Mouse (Mus musculus): ENCODE measurements around the gene Gm10217. TPM values are rescaled to one million over a fixed set of nuclear protein-coding genes. Genes with fewer than 3 reads are reported as not detected.

Gene Gm10217
- not detected in 2 replicates for polyA plus RNA-seq (2014; fragmentation: Nextera tagmentation; extraction: Ambion mirVana)

GRCm38 (mm10) chr8:9863951-9864350 is at the start of gene Gm10217:
Gene Gm10217, plus strand, starts transcription at chr8:9864251.
- no peak within 1 kb of the TSS for H3K4me2 ChIP-seq
- H3K27ac ChIP-seq (ENCODE audit: low read depth, low read length) = no peak within 1 kb of the TSS
- DNase-seq (ENCODE audit: low spot score, missing footprints) = no peak
- no peak within 1 kb of the TSS for H3K4me3 ChIP-seq (ENCODE audit: low read depth, low read length)
- no peak within 1 kb of the TSS for H3K9ac ChIP-seq (ENCODE audit: low read length)
- no peaks in the 10 kb centered on the region for H3K36me3 ChIP-seq (ENCODE audit: control insufficient read depth, insufficient read depth, low read length)
- H3K9me3 ChIP-seq (ENCODE audit: control insufficient read depth, low read length) = no peaks in the 10 kb centered on the region
- peaks cover 5% of the 10 kb centered on the region for H3K4me1 ChIP-seq (ENCODE audit: control insufficient read depth, insufficient read depth, low read length)
- 82% methylated on average over 3 of the region's 3 CpGs for WGBS
- no peak for ATAC-seq (ENCODE audit: low FRiP score)
- no peaks in the 10 kb centered on the region for H3K27me3 ChIP-seq (ENCODE audit: control insufficient read depth, insufficient read depth, low read length)

- 86% methylated on average over 8 of the region's 8 CpGs for WGBS
- Histone ChIP-seq H3K4me2 (no peak overlapping the region), H3K36me3 (ENCODE audit: control insufficient read depth, insufficient read depth, low read length) (no peaks in the 10 kb centered on the region), H3K9me3 (ENCODE audit: control insufficient read depth, low read length) (no peaks in the 10 kb centered on the region), H3K27me3 (ENCODE audit: control insufficient read depth, insufficient read depth, low read length) (no peaks in the 10 kb centered on the region), H3K4me3 (ENCODE audit: low read depth, low read length) (no peak overlapping the region), H3K4me1 (ENCODE audit: control insufficient read depth, insufficient read depth, low read length) (no peaks in the 10 kb centered on the region), H3K9ac (ENCODE audit: low read length) (no peak overlapping the region), H3K27ac (ENCODE audit: low read depth, low read length) (no peak overlapping the region)
- ATAC-seq (ENCODE audit: low FRiP score) (no peak), DNase-seq (ENCODE audit: low spot score, missing footprints) (no peak)
These were observed 39.3 kb upstream of the Gm10217 start for GRCm38 (mm10) chr8:9824770-9825169.

GRCm38 (mm10) chr8:9840257-9840656 is 23.8 kb upstream of the Gm10217 start:
- no peaks in the 10 kb centered on the region for H3K36me3 ChIP-seq (ENCODE audit: control insufficient read depth, insufficient read depth, low read length)
- H3K9ac ChIP-seq (ENCODE audit: low read length) = no peak overlapping the region
- DNase-seq (ENCODE audit: low spot score, missing footprints) (no peak), ATAC-seq (ENCODE audit: low FRiP score) (no peak)
- no peak overlapping the region for H3K4me3 ChIP-seq (ENCODE audit: low read depth, low read length)
- H3K27ac ChIP-seq (ENCODE audit: low read depth, low read length) = no peak overlapping the region
- no peaks in the 10 kb centered on the region for H3K9me3 ChIP-seq (ENCODE audit: control insufficient read depth, low read length)
- no peaks in the 10 kb centered on the region for H3K4me1 ChIP-seq (ENCODE audit: control insufficient read depth, insufficient read depth, low read length)
- WGBS = 96% methylated on average over 3 of the region's 3 CpGs
- H3K4me2 ChIP-seq = no peak overlapping the region
- no peaks in the 10 kb centered on the region for H3K27me3 ChIP-seq (ENCODE audit: control insufficient read depth, insufficient read depth, low read length)

- Histone ChIP-seq H3K4me3 (ENCODE audit: low read depth, low read length) (no peak overlapping the region), H3K9ac (ENCODE audit: low read length) (no peak overlapping the region), H3K27me3 (ENCODE audit: control insufficient read depth, insufficient read depth, low read length) (no peaks in the 10 kb centered on the region), H3K4me2 (no peak overlapping the region), H3K4me1 (ENCODE audit: control insufficient read depth, insufficient read depth, low read length) (peaks cover 6% of the 10 kb centered on the region), H3K9me3 (ENCODE audit: control insufficient read depth, low read length) (no peaks in the 10 kb centered on the region), H3K27ac (ENCODE audit: low read depth, low read length) (no peak overlapping the region), H3K36me3 (ENCODE audit: control insufficient read depth, insufficient read depth, low read length) (no peaks in the 10 kb centered on the region)
- 7% methylated on average over 2 of the region's 2 CpGs for WGBS
- DNase-seq (ENCODE audit: low spot score, missing footprints) (peak; percentile 92), ATAC-seq (ENCODE audit: low FRiP score) (peak; percentile 69; the same call in 1 of the 2 replicates)
These were observed 4.8 kb upstream of the Gm10217 start for GRCm38 (mm10) chr8:9859286-9859685.

GRCm38 (mm10) chr8:9860539-9861203 is 3.4 kb upstream of the Gm10217 start:
- no peaks in the 10 kb centered on the region for H3K27me3 ChIP-seq (ENCODE audit: control insufficient read depth, insufficient read depth, low read length)
- H3K9ac ChIP-seq (ENCODE audit: low read length) = no peak overlapping the region
- H3K27ac ChIP-seq (ENCODE audit: low read depth, low read length) = no peak overlapping the region
- H3K36me3 ChIP-seq (ENCODE audit: control insufficient read depth, insufficient read depth, low read length) = no peaks in the 10 kb centered on the region
- no peak for DNase-seq (ENCODE audit: low spot score, missing footprints)
- ATAC-seq (ENCODE audit: low FRiP score) = no peak
- no peaks in the 10 kb centered on the region for H3K9me3 ChIP-seq (ENCODE audit: control insufficient read depth, low read length)
- WGBS = 77% methylated on average over 10 of the region's 10 CpGs
- H3K4me2 ChIP-seq = no peak overlapping the region
- H3K4me1 ChIP-seq (ENCODE audit: control insufficient read depth, insufficient read depth, low read length) = peaks cover 6% of the 10 kb centered on the region
- H3K4me3 ChIP-seq (ENCODE audit: low read depth, low read length) = no peak overlapping the region

- ATAC-seq (ENCODE audit: low FRiP score) = no peak
- no peak overlapping the region for H3K9ac ChIP-seq (ENCODE audit: low read length)
- H3K4me3 ChIP-seq (ENCODE audit: low read depth, low read length) = no peak overlapping the region
- no peaks in the 10 kb centered on the region for H3K36me3 ChIP-seq (ENCODE audit: control insufficient read depth, insufficient read depth, low read length)
- no peak for DNase-seq (ENCODE audit: low spot score, missing footprints)
- H3K9me3 ChIP-seq (ENCODE audit: control insufficient read depth, low read length) = no peaks in the 10 kb centered on the region
- no peaks in the 10 kb centered on the region for H3K4me1 ChIP-seq (ENCODE audit: control insufficient read depth, insufficient read depth, low read length)
- H3K27me3 ChIP-seq (ENCODE audit: control insufficient read depth, insufficient read depth, low read length) = no peaks in the 10 kb centered on the region
- H3K27ac ChIP-seq (ENCODE audit: low read depth, low read length) = no peak overlapping the region
- 90% methylated on average over 9 of the region's 9 CpGs for WGBS
- no peak overlapping the region for H3K4me2 ChIP-seq
These were observed 1.1 kb downstream of the Gm10217 start for GRCm38 (mm10) chr8:9865150-9865549.

GRCm38 (mm10) chr8:9868094-9868493 is 4.0 kb downstream of the Gm10217 start:
- WGBS = 47% methylated on average over 3 of the region's 3 CpGs
- H3K9ac ChIP-seq (ENCODE audit: low read length) = no peak overlapping the region
- no peaks in the 10 kb centered on the region for H3K27me3 ChIP-seq (ENCODE audit: control insufficient read depth, insufficient read depth, low read length)
- DNase-seq (ENCODE audit: low spot score, missing footprints) (no peak), ATAC-seq (ENCODE audit: low FRiP score) (no peak)
- H3K4me3 ChIP-seq (ENCODE audit: low read depth, low read length) = no peak overlapping the region
- no peak overlapping the region for H3K27ac ChIP-seq (ENCODE audit: low read depth, low read length)
- H3K36me3 ChIP-seq (ENCODE audit: control insufficient read depth, insufficient read depth, low read length) = no peaks in the 10 kb centered on the region
- H3K9me3 ChIP-seq (ENCODE audit: control insufficient read depth, low read length) = no peaks in the 10 kb centered on the region
- H3K4me1 ChIP-seq (ENCODE audit: control insufficient read depth, insufficient read depth, low read length) = no peaks in the 10 kb centered on the region
- H3K4me2 ChIP-seq = no peak overlapping the region

GRCm38 (mm10) chr8:9876241-9876640 is 12.2 kb downstream of the Gm10217 start:
- DNase-seq (ENCODE audit: low spot score, missing footprints) (no peak), ATAC-seq (ENCODE audit: low FRiP score) (no peak)
- Histone ChIP-seq H3K4me3 (ENCODE audit: low read depth, low read length) (no peak overlapping the region), H3K4me1 (ENCODE audit: control insufficient read depth, insufficient read depth, low read length) (no peaks in the 10 kb centered on the region), H3K36me3 (ENCODE audit: control insufficient read depth, insufficient read depth, low read length) (no peaks in the 10 kb centered on the region), H3K9ac (ENCODE audit: low read length) (no peak overlapping the region), H3K9me3 (ENCODE audit: control insufficient read depth, low read length) (no peaks in the 10 kb centered on the region), H3K4me2 (no peak overlapping the region), H3K27me3 (ENCODE audit: control insufficient read depth, insufficient read depth, low read length) (no peaks in the 10 kb centered on the region), H3K27ac (ENCODE audit: low read depth, low read length) (no peak overlapping the region)
- 86% methylated on average over 1 of the region's 1 CpGs for WGBS

GRCm38 (mm10) chr8:9879921-9880320 is 15.9 kb downstream of the Gm10217 start:
- Histone ChIP-seq H3K9me3 (ENCODE audit: control insufficient read depth, low read length) (no peaks in the 10 kb centered on the region), H3K4me2 (no peak overlapping the region), H3K36me3 (ENCODE audit: control insufficient read depth, insufficient read depth, low read length) (no peaks in the 10 kb centered on the region), H3K4me1 (ENCODE audit: control insufficient read depth, insufficient read depth, low read length) (no peaks in the 10 kb centered on the region), H3K4me3 (ENCODE audit: low read depth, low read length) (no peak overlapping the region), H3K9ac (ENCODE audit: low read length) (no peak overlapping the region), H3K27me3 (ENCODE audit: control insufficient read depth, insufficient read depth, low read length) (no peaks in the 10 kb centered on the region), H3K27ac (ENCODE audit: low read depth, low read length) (no peak overlapping the region)
- ATAC-seq (ENCODE audit: low FRiP score) (no peak), DNase-seq (ENCODE audit: low spot score, missing footprints) (no peak)
- 87% methylated on average over 4 of the region's 4 CpGs for WGBS

Data from midbrain, embryonic 11.5 days (tissue).